Mouse (Mus musculus) kidney, adult 2 months (tissue): ENCODE data around the gene H3f3b.

ENCODE experiments used
- CTCF ChIP-seq: fragments of 200-500 bp; conservative IDR thresholded peaks from 2 replicates; pipeline ENCODE4 v1.5.1; 2011; ENCODE audit warnings: low read depth, mild to moderate bottlenecking, control low read depth, low read length, moderate library complexity, mixed read lengths; ENCODE audit not compliant: insufficient read depth, insufficient read length
- POLR2A ChIP-seq: fragments of 200-500 bp; IDR thresholded peaks from one replicate; pipeline ENCODE4 v1.6.1; 2011; ENCODE audit warnings: low read depth, low read length, control low read depth

GRCm38 (mm10) chr11:116001725-116002124, 26.0 kb downstream of the H3f3b start:
- TF ChIP-seq CTCF (no peak), POLR2A (no peak)
